Comparison of ENCODE assay signal across 10 mouse cellular contexts in the genomic region with DNA sequence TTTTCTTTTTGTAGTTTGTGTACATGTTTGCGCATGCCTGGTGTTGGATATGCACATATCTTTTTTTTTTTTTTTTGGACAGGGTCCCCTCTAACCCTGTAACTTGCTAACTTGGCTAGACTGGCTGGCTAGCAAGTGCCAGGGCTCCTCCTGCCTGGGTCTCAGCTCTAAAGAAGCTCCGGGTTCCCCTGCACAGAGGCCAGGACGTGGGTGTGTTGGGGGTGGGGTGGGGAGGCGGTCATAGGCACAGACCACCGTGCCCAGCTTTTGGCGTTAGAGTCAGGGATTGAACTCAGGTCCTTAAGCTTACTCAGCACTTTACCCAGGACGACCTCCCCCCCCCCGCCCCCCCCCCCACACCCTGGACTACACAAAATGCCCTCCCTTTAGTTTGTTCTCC. TPM values are rescaled to one million over a fixed set of nuclear protein-coding genes. Genes with fewer than 3 reads are reported as not detected.
A peak's percentile ranks its signal among the peaks of the same experiment; 100 is the strongest.
DNase-seq lines count a peak whose midpoint lies in the region; ATAC-seq and TF ChIP-seq lines count a peak whose summit lies in the region.
"Had no signal": no experiment of that assay in that cellular context is flagged by ENCODE, and none has a peak within 500 bp of the region (broad histone marks: within the 10 kb centered on the region; RNA-seq: fewer than 3 reads in every experiment).

No protein-coding gene starts in this region.

- H3K27me3 ChIP-seq in kidney, embryonic 14.5 days (ENCODE audit: control insufficient read depth, insufficient read depth, low read length), result no peaks in the 10 kb centered on the region
- H3K27me3 ChIP-seq in embryonic facial prominence, embryonic 10.5 days (replicated peaks; ENCODE audit: low read depth, poor library complexity, severe bottlenecking), result no peaks in the 10 kb centered on the region
- no peaks in the 10 kb centered on the region for H3K27me3 ChIP-seq in hindbrain, postnatal 0 days (ENCODE audit: insufficient read depth, low read length)
- no peaks in the 10 kb centered on the region for H3K27me3 ChIP-seq in midbrain, embryonic 14.5 days (ENCODE audit: control insufficient read depth, insufficient read depth, low read length)

- TF ChIP-seq CTCF in hindbrain, postnatal 0 days (IDR thresholded peaks at IDR 0.05; ENCODE audit: low read depth), result no peak

- peaks cover 12% of the 10 kb centered on the region for H3K4me1 ChIP-seq in kidney, embryonic 14.5 days (ENCODE audit: control insufficient read depth, insufficient read depth, low read length)
- peaks cover 29% of the 10 kb centered on the region for H3K4me1 ChIP-seq in embryonic facial prominence, embryonic 10.5 days
- peaks cover 8% of the 10 kb centered on the region for H3K4me1 ChIP-seq in hindbrain, postnatal 0 days (ENCODE audit: insufficient read depth, low read length)
- H3K4me1 ChIP-seq in midbrain, embryonic 14.5 days (ENCODE audit: control insufficient read depth, insufficient read depth, low read length), result peaks cover 20% of the 10 kb centered on the region

- H3K9ac ChIP-seq in kidney, embryonic 14.5 days (ENCODE audit: low read depth, low read length), result no peak overlapping the region
- no peak overlapping the region; the same call in 1 of the 2 replicates for H3K9ac ChIP-seq in hindbrain, postnatal 0 days (replicated peaks; ENCODE audit: low read length)
- no peak overlapping the region; the same call in 1 of the 2 replicates for H3K9ac ChIP-seq in midbrain, embryonic 14.5 days (replicated peaks; ENCODE audit: low read length)

- 0 out of 2 replicates have a peak, but pooled peaks cover 4% of the 10 kb centered on the region for H3K36me3 ChIP-seq in kidney, embryonic 14.5 days (ENCODE audit: control insufficient read depth, insufficient read depth, low read length)
- peaks cover 22% of the 10 kb centered on the region for H3K36me3 ChIP-seq in embryonic facial prominence, embryonic 10.5 days (replicated peaks)
- H3K36me3 ChIP-seq in hindbrain, postnatal 0 days (ENCODE audit: insufficient read depth, low read length), result no peaks in the 10 kb centered on the region
- peaks cover 6% of the 10 kb centered on the region for H3K36me3 ChIP-seq in midbrain, embryonic 14.5 days (ENCODE audit: control insufficient read depth, insufficient read depth, low read length)

- DNase-seq in kidney, postnatal 36 days, result no peak
- DNase-seq in embryonic facial prominence, embryonic 10.5 days (ENCODE audit: low spot score), result no peak
- DNase-seq in hindbrain, postnatal 0 days (ENCODE audit: low spot score), result no peak
- DNase-seq in midbrain, embryonic 14.5 days, result no peak
- DNase-seq in B cell, adult 2 months, result no peak
- DNase-seq in frontal cortex, postnatal 25 days (ENCODE audit: low spot score in 2 of 2), result no peak
- DNase-seq in gastrocnemius, postnatal 25 days, result no peak
- DNase-seq: cerebellum, adult 9-11 months had no signal

- ATAC-seq in kidney, embryonic 14.5 days (ENCODE audit: low FRiP score, low TSS enrichment), result no peak
- no peak for ATAC-seq in hindbrain, postnatal 0 days
- ATAC-seq in midbrain, embryonic 14.5 days (ENCODE audit: low FRiP score, low TSS enrichment), result no peak

- no peak overlapping the region for H3K27ac ChIP-seq in kidney, embryonic 14.5 days (ENCODE audit: low read depth, low read length)
- H3K27ac ChIP-seq in embryonic facial prominence, embryonic 10.5 days (replicated peaks), result no peak overlapping the region
- no peak overlapping the region for H3K27ac ChIP-seq in hindbrain, postnatal 0 days
- H3K27ac ChIP-seq in midbrain, embryonic 14.5 days (replicated peaks; ENCODE audit: low read depth, low read length), result no peak overlapping the region

- H3K4me3 ChIP-seq in kidney, embryonic 14.5 days (ENCODE audit: low read length), result peak overlapping the region; percentile 76; the same call in 1 of the 2 replicates
- H3K4me3 ChIP-seq in embryonic facial prominence, embryonic 10.5 days, result peak overlapping the region; percentile 86
- peak overlapping the region; percentile 14; the same call in 1 of the 2 replicates for H3K4me3 ChIP-seq in hindbrain, postnatal 0 days (ENCODE audit: low read length)
- H3K4me3 ChIP-seq in midbrain, embryonic 14.5 days (replicated peaks; ENCODE audit: low read depth, low read length), result peak overlapping the region; percentile 83

- H3K4me2 ChIP-seq in kidney, embryonic 14.5 days (replicated peaks; ENCODE audit: low read depth, low read length), result peak overlapping the region; percentile 80; the same call in 1 of the 2 replicates
- peak overlapping the region; percentile 96 for H3K4me2 ChIP-seq in hindbrain, postnatal 0 days (ENCODE audit: low read depth, low read length)
- peak overlapping the region; percentile 89 for H3K4me2 ChIP-seq in midbrain, embryonic 14.5 days (ENCODE audit: low read length)

- H3K9me3 ChIP-seq in kidney, embryonic 14.5 days (ENCODE audit: control insufficient read depth, low read length), result no peaks in the 10 kb centered on the region
- H3K9me3 ChIP-seq in embryonic facial prominence, embryonic 10.5 days, result no peaks in the 10 kb centered on the region
- H3K9me3 ChIP-seq in hindbrain, postnatal 0 days (ENCODE audit: low read length), result no peaks in the 10 kb centered on the region
- H3K9me3 ChIP-seq in midbrain, embryonic 14.5 days (ENCODE audit: control insufficient read depth, low read length), result no peaks in the 10 kb centered on the region

- WGBS in kidney, embryonic 14.5 days, result 43% methylated on average over 7 of the region's 8 CpGs
- 40% methylated on average over 8 of the region's 8 CpGs for WGBS in embryonic facial prominence, embryonic 10.5 days
- 29% methylated on average over 8 of the region's 8 CpGs for WGBS in hindbrain, postnatal 0 days
- 37% methylated on average over 8 of the region's 8 CpGs for WGBS in midbrain, embryonic 14.5 days

RNA-seq across cellular contexts. Expression of a gene that starts 1.1 kb away (rescaled TPM):
- 19.2 and 25.4 TPM in 2 replicates for polyA plus RNA-seq in kidney, embryonic 14.5 days (2014; fragmentation: Nextera tagmentation; extraction: Ambion mirVana)
- polyA plus RNA-seq in embryonic facial prominence, embryonic 10.5 days (2016; fragmentation: Nextera tagmentation; extraction: Ambion mirVana), result 36.5 and 38.6 TPM in 2 replicates
- 79.5 and 88.6 TPM in 2 replicates for total RNA-seq in hindbrain, postnatal 0 days (2014; rRNA removed)
- 44.7 and 45.6 TPM in 2 replicates for polyA plus RNA-seq in hindbrain, postnatal 0 days (2015; fragmentation: Nextera tagmentation; extraction: Ambion mirVana)
- polyA plus RNA-seq in midbrain, embryonic 14.5 days (2014; fragmentation: Nextera tagmentation; extraction: Ambion mirVana), result 44.8 and 51.9 TPM in 2 replicates
- 1 to 10 TPM; 9.1 to 9.9 TPM for total RNA-seq in gastrocnemius, postnatal 25 days (2021)

RNA-seq across cellular contexts. Expression of a gene that starts 27.6 kb away (rescaled TPM):
- 14.5 and 18.6 TPM in 2 replicates for polyA plus RNA-seq in kidney, embryonic 14.5 days (2014; fragmentation: Nextera tagmentation; extraction: Ambion mirVana)
- polyA plus RNA-seq in embryonic facial prominence, embryonic 10.5 days (2016; fragmentation: Nextera tagmentation; extraction: Ambion mirVana), result 24.2 and 25.4 TPM in 2 replicates
- total RNA-seq in hindbrain, postnatal 0 days (2014; rRNA removed), result 50.2 and 53.9 TPM in 2 replicates
- polyA plus RNA-seq in hindbrain, postnatal 0 days (2015; fragmentation: Nextera tagmentation; extraction: Ambion mirVana), result 27.3 and 29.9 TPM in 2 replicates
- polyA plus RNA-seq in midbrain, embryonic 14.5 days (2014; fragmentation: Nextera tagmentation; extraction: Ambion mirVana), result 51.9 and 53.5 TPM in 2 replicates
- total RNA-seq in gastrocnemius, postnatal 25 days (2021), result 1 to 10 TPM; 2.1 to 2.6 TPM

RNA-seq across cellular contexts. Expression of a gene that starts 42.9 kb away (rescaled TPM):
- 16.4 and 22.6 TPM in 2 replicates for polyA plus RNA-seq in kidney, embryonic 14.5 days (2014; fragmentation: Nextera tagmentation; extraction: Ambion mirVana)
- 25.0 and 28.3 TPM in 2 replicates for polyA plus RNA-seq in embryonic facial prominence, embryonic 10.5 days (2016; fragmentation: Nextera tagmentation; extraction: Ambion mirVana)
- total RNA-seq in hindbrain, postnatal 0 days (2014; rRNA removed), result 25.1 and 40.1 TPM in 2 replicates
- polyA plus RNA-seq in hindbrain, postnatal 0 days (2015; fragmentation: Nextera tagmentation; extraction: Ambion mirVana), result 14.5 and 18.5 TPM in 2 replicates
- 18.5 and 21.6 TPM in 2 replicates for polyA plus RNA-seq in midbrain, embryonic 14.5 days (2014; fragmentation: Nextera tagmentation; extraction: Ambion mirVana)
- total RNA-seq in gastrocnemius, postnatal 25 days (2021), result 10 to 100 TPM; 36.7 to 41.9 TPM

RNA-seq across cellular contexts. Expression of a gene that starts 45.8 kb away (rescaled TPM):
- 0.14 TPM in 1 of 2 replicates, not detected in the other for polyA plus RNA-seq in kidney, embryonic 14.5 days (2014; fragmentation: Nextera tagmentation; extraction: Ambion mirVana)
- polyA plus RNA-seq in embryonic facial prominence, embryonic 10.5 days (2016; fragmentation: Nextera tagmentation; extraction: Ambion mirVana), result 0.05 TPM in 1 of 2 replicates, not detected in the other
- not detected in 2 replicates for total RNA-seq in hindbrain, postnatal 0 days (2014; rRNA removed)
- 0.10 and 0.19 TPM in 2 replicates for polyA plus RNA-seq in hindbrain, postnatal 0 days (2015; fragmentation: Nextera tagmentation; extraction: Ambion mirVana)
- not detected in 2 replicates for polyA plus RNA-seq in midbrain, embryonic 14.5 days (2014; fragmentation: Nextera tagmentation; extraction: Ambion mirVana)
- not detected for total RNA-seq in gastrocnemius, postnatal 25 days (2021)
- total RNA-seq: megakaryocyte-erythroid progenitor cell, adult 5-6 weeks had no signal

Comparison
In these comparisons a context has a peak if more than half of its experiments do, and no peak if none do; other contexts are left out.
1. H3K4me3 ChIP-seq: peak in every context shown above with its lines; median percentile 86 in embryonic facial prominence, embryonic 10.5 days; 83 in midbrain, embryonic 14.5 days; 76 in kidney, embryonic 14.5 days; 14 in hindbrain, postnatal 0 days.